Mouse (Mus musculus): ENCODE measurements around the gene Tulp2.
"Not testable (repeated sequence)": the region's sequence is repeated elsewhere in the genome, so short reads cannot be mapped to it uniquely, and the experiment has no call there.

The Tulp2 gene

GRCm38 (mm10) chr7:45488293-45489204 is 6.9 kb downstream of the Tulp2 start, which contains the start of gene Dhdh:
Gene Dhdh (minus strand): TSS chr7:45488805.
- DNase-seq: peak; percentile 25 to 38

GRCm38 (mm10) chr7:45489578-45489977 is 7.9 kb downstream of the Tulp2 start:
- DNase-seq: no peak

- no peak for DNase-seq
These were observed 9.1 kb downstream of the Tulp2 start for GRCm38 (mm10) chr7:45490822-45491221.

GRCm38 (mm10) chr7:45491264-45491663 is 9.6 kb downstream of the Tulp2 start:
- DNase-seq: no peak

GRCm38 (mm10) chr7:45492225-45492844 is 10.7 kb downstream of the Tulp2 start:
- no peak for DNase-seq

- DNase-seq: no peak
These were observed 11.3 kb downstream of the Tulp2 start for GRCm38 (mm10) chr7:45492951-45493350.

- DNase-seq: no peak
These were observed 12.9 kb downstream of the Tulp2 start for GRCm38 (mm10) chr7:45494548-45494947.

- no peak for DNase-seq
These were observed 16.8 kb downstream of the Tulp2 start for GRCm38 (mm10) chr7:45498427-45498826.

- no peak for DNase-seq
These were observed 25.9 kb downstream of the Tulp2 start for GRCm38 (mm10) chr7:45507583-45507982.

GRCm38 (mm10) chr7:45508561-45508960 is 26.9 kb downstream of the Tulp2 start:
- no peak for DNase-seq

- no peak for DNase-seq
These were observed 27.7 kb downstream of the Tulp2 start for GRCm38 (mm10) chr7:45509181-45509882.

- DNase-seq: peak; percentile 85 to 91
These were observed 28.5 kb downstream of the Tulp2 start, which contains the start of gene Nucb1 for GRCm38 (mm10) chr7:45509912-45510787. Gene Nucb1 (minus strand): TSS chr7:45510406.

GRCm38 (mm10) chr7:45514411-45514810 is 32.7 kb downstream of the Tulp2 start:
- DNase-seq: no peak

GRCm38 (mm10) chr7:45515436-45515835 is 33.8 kb downstream of the Tulp2 start:
- DNase-seq: no peak

GRCm38 (mm10) chr7:45516846-45517245 is 35.2 kb downstream of the Tulp2 start:
- DNase-seq: not testable (repeated sequence)

GRCm38 (mm10) chr7:45518618-45519017 is 36.9 kb downstream of the Tulp2 start:
- no peak for DNase-seq

GRCm38 (mm10) chr7:45519345-45520120 is 37.9 kb downstream of the Tulp2 start:
- no peak for DNase-seq

GRCm38 (mm10) chr7:45520605-45521004 is 38.9 kb downstream of the Tulp2 start:
- no peak for DNase-seq

- peak; percentile 84 to 90 for DNase-seq
These were observed 40.1 kb downstream of the Tulp2 start for GRCm38 (mm10) chr7:45521728-45522184.

- DNase-seq: no peak
These were observed 40.6 kb downstream of the Tulp2 start for GRCm38 (mm10) chr7:45522194-45522752.

All from thymus, adult 18-20 months (tissue).